Mouse (Mus musculus) liver, embryonic 11.5 days (tissue): ENCODE data around the gene Gldc. TPM values are rescaled to one million over a fixed set of nuclear protein-coding genes. Genes with fewer than 3 reads are reported as not detected.

Source experiments
- ATAC-seq: fragments of 200-750 bp; cut with Nextera tagmentation; replicated peaks from 2 replicates; pipeline ENCODE4 v1.8.0; 2017; ENCODE audit warnings: moderate number of reproducible peaks, mild to moderate bottlenecking, moderate TSS enrichment, moderate library complexity; ENCODE audit not compliant: low FRiP score
- DNase-seq: peaks from one replicate; pipeline ENCODE4 v3.0.0-alpha.2; 2017; ENCODE audit warnings: low spot score
- H3K27ac ChIP-seq: fragments of 300-500 bp; sonication (generic); 2 replicates; pipeline ENCODE4 v1.5.1; 2014; ENCODE audit warnings: mild to moderate bottlenecking, low read depth, low read length, control low read depth
- H3K27me3 ChIP-seq: fragments of 300-500 bp; sonication (generic); replicated peaks from 2 replicates; pipeline ENCODE4 v1.6.1; 2014; ENCODE audit warnings: low read length, mixed read lengths; ENCODE audit not compliant: control insufficient read depth, insufficient read depth
- H3K36me3 ChIP-seq: fragments of 300-500 bp; sonication (generic); 2 replicates; pipeline ENCODE4 v1.6.1; 2014; ENCODE audit warnings: mild to moderate bottlenecking, low read length, moderate library complexity, mixed read lengths; ENCODE audit not compliant: control insufficient read depth, insufficient read depth
- H3K4me1 ChIP-seq: fragments of 300-500 bp; sonication (generic); replicated peaks from 2 replicates; pipeline ENCODE4 v1.6.1; 2014; ENCODE audit warnings: low read length, mixed read lengths; ENCODE audit not compliant: control insufficient read depth, insufficient read depth
- H3K4me2 ChIP-seq: fragments of 300-500 bp; sonication (generic); 2 replicates; pipeline ENCODE4 v1.6.1; 2014; ENCODE audit warnings: mild to moderate bottlenecking, control low read depth, moderate library complexity
- H3K4me3 ChIP-seq: fragments of 300-500 bp; sonication (generic); 2 replicates; pipeline ENCODE4 v1.5.1; 2014; ENCODE audit warnings: low read depth, low read length, control low read depth
- H3K9ac ChIP-seq: fragments of 300-500 bp; sonication (generic); 2 replicates; pipeline ENCODE4 v1.6.1; 2014; ENCODE audit warnings: low read depth, low read length, control low read depth
- H3K9me3 ChIP-seq: fragments of 300-500 bp; sonication (generic); 2 replicates; pipeline ENCODE4 v1.6.1; 2016; ENCODE audit warnings: low read length, inconsistent platforms, mixed read lengths; ENCODE audit not compliant: control insufficient read depth
- WGBS: fragments of 180-500 bp; shearing (Covaris S2); extraction: QIAGEN DNeasy Blood & Tissue Kit; methylation state at CpG from one replicate; pipeline ENCODE4 v1.1.7; 2014; 5-methylcytosine and 5-hydroxymethylcytosine counted together
- polyA plus RNA-seq: library from polyadenylated mRNA; unstranded; fragments of >200 nt; fragmentation: Nextera tagmentation; extraction: Ambion mirVana; gene quantifications from 2 replicates; pipeline ENCODE4 v1.2.1, GENCODE M21; 2014

Gene Gldc
- polyA plus RNA-seq, 1 experiment from 2014 or later = 22.2 TPM

GRCm38 (mm10) chr19:30205159-30205816 is 30.1 kb upstream of the Gldc start:
- no peak overlapping the region for H3K4me3 ChIP-seq
- H3K9me3 ChIP-seq = no peaks in the 10 kb centered on the region
- no peak overlapping the region for H3K9ac ChIP-seq
- H3K4me2 ChIP-seq = no peak overlapping the region
- H3K27ac ChIP-seq = no peak overlapping the region
- no peak for ATAC-seq
- H3K27me3 ChIP-seq = no peaks in the 10 kb centered on the region
- no peaks in the 10 kb centered on the region for H3K36me3 ChIP-seq
- DNase-seq = no peak
- no peaks in the 10 kb centered on the region for H3K4me1 ChIP-seq
- 19% methylated on average over 12 of the region's 12 CpGs for WGBS

- 53% methylated on average over 7 of the region's 7 CpGs for WGBS
- no peak for DNase-seq
- Histone ChIP-seq H3K36me3 (no peaks in the 10 kb centered on the region), H3K27ac (no peak overlapping the region), H3K9me3 (no peaks in the 10 kb centered on the region), H3K4me1 (no peaks in the 10 kb centered on the region), H3K4me2 (no peak overlapping the region), H3K27me3 (no peaks in the 10 kb centered on the region), H3K4me3 (no peak overlapping the region), H3K9ac (no peak overlapping the region)
- ATAC-seq = no peak
Measured at GRCm38 (mm10) chr19:30202177-30202576, 26.9 kb upstream of the Gldc start.

GRCm38 (mm10) chr19:30194999-30195398 is 19.8 kb upstream of the Gldc start:
- ATAC-seq (peak; percentile 76), DNase-seq (no peak)
- Histone ChIP-seq H3K4me1 (no peaks in the 10 kb centered on the region), H3K4me2 (no peak overlapping the region), H3K27me3 (no peaks in the 10 kb centered on the region), H3K9ac (no peak overlapping the region), H3K9me3 (no peaks in the 10 kb centered on the region), H3K27ac (0 out of 2 replicates have a peak overlapping the region, but pooled peaks have one; percentile 8), H3K36me3 (no peaks in the 10 kb centered on the region), H3K4me3 (no peak overlapping the region)
- WGBS = 67% methylated on average over 6 of the region's 6 CpGs

GRCm38 (mm10) chr19:30187232-30187631 is 12.0 kb upstream of the Gldc start:
- Histone ChIP-seq H3K4me3 (no peak overlapping the region), H3K9ac (no peak overlapping the region), H3K27me3 (no peaks in the 10 kb centered on the region), H3K36me3 (no peaks in the 10 kb centered on the region), H3K4me1 (no peaks in the 10 kb centered on the region), H3K4me2 (no peak overlapping the region), H3K27ac (no peak overlapping the region), H3K9me3 (peaks cover 4% of the 10 kb centered on the region; the same call in 1 of the 2 replicates)
- no peak for DNase-seq
- 84% methylated on average over 2 of the region's 2 CpGs for WGBS
- no peak for ATAC-seq

GRCm38 (mm10) chr19:30185536-30185935 is 10.3 kb upstream of the Gldc start:
- Histone ChIP-seq H3K9me3 (peaks cover 4% of the 10 kb centered on the region; the same call in 1 of the 2 replicates), H3K27me3 (no peaks in the 10 kb centered on the region), H3K4me1 (no peaks in the 10 kb centered on the region), H3K4me2 (no peak overlapping the region), H3K4me3 (no peak overlapping the region), H3K9ac (no peak overlapping the region), H3K36me3 (no peaks in the 10 kb centered on the region), H3K27ac (no peak overlapping the region)
- ATAC-seq (no peak), DNase-seq (no peak)
- WGBS = 87% methylated on average over 2 of the region's 2 CpGs

GRCm38 (mm10) chr19:30179979-30180378 is 4.8 kb upstream of the Gldc start:
- Histone ChIP-seq H3K9ac (no peak overlapping the region), H3K4me3 (no peak overlapping the region), H3K4me2 (no peak overlapping the region), H3K9me3 (no peaks in the 10 kb centered on the region), H3K27ac (no peak overlapping the region), H3K36me3 (no peaks in the 10 kb centered on the region), H3K27me3 (peaks cover 14% of the 10 kb centered on the region), H3K4me1 (no peaks in the 10 kb centered on the region)
- WGBS = 82% methylated on average over 1 of the region's 1 CpGs
- ATAC-seq (no peak), DNase-seq (no peak)

- DNase-seq = peak; percentile 35
- 0 out of 2 replicates have a peak overlapping the region, but pooled peaks have one; percentile 17 for H3K9ac ChIP-seq
- 5% methylated on average over 15 of the region's 15 CpGs for WGBS
Measured at GRCm38 (mm10) chr19:30174074-30174670, 1.1 kb downstream of the Gldc start.

GRCm38 (mm10) chr19:30171346-30172055 is 3.7 kb downstream of the Gldc start:
- no peak overlapping the region for H3K4me3 ChIP-seq
- no peaks in the 10 kb centered on the region for H3K36me3 ChIP-seq
- H3K4me2 ChIP-seq = no peak overlapping the region
- no peaks in the 10 kb centered on the region for H3K4me1 ChIP-seq
- H3K9me3 ChIP-seq = no peaks in the 10 kb centered on the region
- DNase-seq (no peak), ATAC-seq (no peak)
- no peak overlapping the region for H3K27ac ChIP-seq
- H3K9ac ChIP-seq = no peak overlapping the region
- WGBS = 62% methylated on average over 8 of the region's 8 CpGs
- peaks cover 29% of the 10 kb centered on the region for H3K27me3 ChIP-seq

More at GRCm38 (mm10) chr19:30174074-30174670, 1.1 kb downstream of the Gldc start:
- no peak for ATAC-seq
- Histone ChIP-seq H3K27ac (no peak overlapping the region), H3K4me1 (no peaks in the 10 kb centered on the region), H3K27me3 (peaks cover 29% of the 10 kb centered on the region), H3K9me3 (no peaks in the 10 kb centered on the region), H3K4me2 (peak overlapping the region; percentile 83), H3K36me3 (no peaks in the 10 kb centered on the region), H3K4me3 (peak overlapping the region; percentile 58)
